Mouse (Mus musculus) spleen, adult 2 months (tissue): Measurements from ENCODE around the gene Il27. TPM values are rescaled to one million over a fixed set of nuclear protein-coding genes. Genes with fewer than 3 reads are reported as not detected.
"Not testable (repeated sequence)": the region's sequence is repeated elsewhere in the genome, so short reads cannot be mapped to it uniquely, and the experiment has no call there.

ENCODE experiments used
- DNase-seq, 2 experiments: peaks; one replicate each; pipeline versions ENCODE4 v3.0.0 to v3.0.0-alpha.2; 2012 to 2021; ENCODE audit warnings: low spot score in 2 of 2, low read depth in 1 of 2
- H3K27ac ChIP-seq: fragments of 200-500 bp; 2 replicates; pipeline ENCODE4 v1.5.1; 2012; ENCODE audit warnings: low read length, inconsistent platforms; ENCODE audit not compliant: insufficient read depth
- H3K27me3 ChIP-seq: fragments of 200-500 bp; 2 replicates; pipeline ENCODE4 v1.6.1; 2012; ENCODE audit warnings: mild to moderate bottlenecking, moderate library complexity, low read length, inconsistent platforms; ENCODE audit not compliant: control insufficient read depth, insufficient read depth
- H3K36me3 ChIP-seq: fragments of 200-500 bp; 2 replicates; pipeline ENCODE4 v1.6.1; 2012; ENCODE audit warnings: mild to moderate bottlenecking, low read length, inconsistent platforms; ENCODE audit not compliant: control insufficient read depth, insufficient read depth
- H3K4me1 ChIP-seq: fragments of 200-500 bp; 2 replicates; pipeline ENCODE4 v1.6.1; 2011; ENCODE audit warnings: inconsistent platforms; ENCODE audit not compliant: control insufficient read depth, insufficient read depth, insufficient read length
- H3K4me3 ChIP-seq: fragments of 200-500 bp; 2 replicates; pipeline ENCODE4 v1.5.1; 2011; ENCODE audit warnings: mild to moderate bottlenecking, inconsistent platforms; ENCODE audit not compliant: insufficient read depth, insufficient read length; ENCODE audit errors: extremely low read depth
- CTCF ChIP-seq: fragments of 200-500 bp; IDR thresholded peaks from 2 replicates; pipeline ENCODE4 v1.5.1; 2011; ENCODE audit warnings: mild to moderate bottlenecking, inconsistent platforms; ENCODE audit not compliant: insufficient read depth, insufficient read length, insufficient replicate concordance; ENCODE audit errors: extremely low read depth
- POLR2A ChIP-seq: fragments of 200-500 bp; IDR thresholded peaks from 2 replicates; pipeline ENCODE4 v1.6.1; 2011; ENCODE audit warnings: low read depth, low read length, inconsistent platforms
- WGBS: fragments of 180-500 bp; shearing (Covaris S2); methylation state at CpG from one replicate; pipeline ENCODE4 v1.1.7; 2018; 5-methylcytosine and 5-hydroxymethylcytosine counted together
- polyA plus RNA-seq: library from polyadenylated mRNA; depleted of rRNA; stranded (reverse); fragments of >200 nt; gene quantifications from 2 replicates; pipeline ENCODE4 v1.2.3, GENCODE M21; 2012; rRNA removed

Il27 gene
- 0.79 and 1.5 TPM in 2 replicates for polyA plus RNA-seq

DNA sequence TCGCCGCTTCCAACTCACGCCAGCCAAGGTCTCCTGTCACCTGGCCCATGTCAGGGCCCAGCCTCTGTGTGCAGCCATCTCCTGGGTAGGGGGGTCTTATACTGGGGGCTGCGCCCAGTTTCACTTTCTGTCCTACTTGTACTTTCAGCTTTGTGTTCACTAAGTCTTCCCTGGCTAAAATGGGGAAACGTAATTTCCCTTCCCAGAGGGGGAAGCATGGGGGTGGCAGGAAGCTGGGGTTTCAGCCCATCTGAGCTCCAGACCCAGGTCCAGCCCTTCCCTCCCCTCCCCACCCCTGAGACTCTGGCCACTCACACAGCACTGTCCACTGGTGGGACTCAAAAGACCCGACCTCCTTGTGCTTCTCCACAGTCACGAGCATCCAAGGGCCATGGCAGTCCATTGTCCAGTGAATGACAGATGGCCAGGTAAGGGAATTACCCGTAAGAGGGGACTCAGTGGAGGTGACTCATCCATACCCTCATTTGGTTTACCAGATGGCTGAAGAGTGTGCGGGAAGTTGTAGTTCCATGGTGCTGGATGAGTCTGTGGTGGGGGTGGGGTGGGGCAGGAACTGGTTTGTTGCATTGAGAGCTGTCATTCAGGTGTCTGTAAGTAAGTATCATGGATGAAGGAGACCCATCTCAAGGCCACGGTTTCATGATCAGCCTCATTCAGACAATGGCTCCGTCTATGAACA is at the start of gene Il27:
Gene Il27, minus strand, starts transcription at position 80 of the 700 bp plus-strand sequence.
- DNase-seq = no peak
- H3K27ac ChIP-seq = no peak within 1 kb of the TSS
- H3K36me3 ChIP-seq = no peaks in the 10 kb centered on the region
- TF ChIP-seq CTCF (no peak), POLR2A (no peak)
- WGBS = 62% methylated on average over 11 of the region's 11 CpGs
- H3K27me3 ChIP-seq = no peaks in the 10 kb centered on the region
- H3K4me3 ChIP-seq = no peak within 1 kb of the TSS; the same call in 1 of the 2 replicates
- H3K4me1 ChIP-seq = no peaks in the 10 kb centered on the region

DNA sequence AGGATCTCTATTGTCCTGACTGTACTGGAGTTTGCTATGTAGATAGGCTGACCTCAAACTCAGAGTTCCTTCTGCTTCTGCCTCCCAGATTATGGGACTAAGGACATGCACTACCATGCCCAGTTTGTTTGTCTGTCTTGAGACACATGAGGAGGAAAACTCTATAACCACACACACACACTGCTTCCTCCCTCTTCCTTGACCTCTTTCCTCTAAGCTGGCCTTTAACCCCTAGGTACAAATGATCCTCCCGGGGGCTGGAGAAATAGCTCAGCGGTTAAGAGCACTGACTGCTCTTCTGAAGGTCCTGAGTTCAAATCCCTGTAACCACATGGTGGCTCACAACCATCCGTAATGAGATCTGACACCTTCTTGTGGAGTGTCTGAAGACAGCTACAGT is 49.6 kb upstream of the Il27 start:
- H3K4me1 ChIP-seq = no peaks in the 10 kb centered on the region; the same call in 1 of the 2 replicates

DNA sequence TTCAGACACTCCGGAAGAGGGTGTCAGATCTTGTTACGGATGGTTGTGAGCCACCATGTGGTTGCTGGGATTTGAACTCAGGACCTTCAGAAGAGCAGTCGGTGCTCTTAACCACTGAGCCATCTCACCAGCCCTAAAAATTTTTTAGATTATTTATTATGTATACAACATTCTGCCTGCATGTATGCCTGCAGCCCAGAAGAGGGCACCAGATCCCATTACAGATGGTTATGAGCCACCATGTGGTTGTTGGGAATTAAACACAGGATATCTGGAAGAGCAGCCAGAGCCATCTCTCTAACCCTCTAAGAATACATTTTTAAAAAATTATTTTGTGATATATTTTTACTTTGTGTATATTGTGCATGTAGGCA is 48.5 kb upstream of the Il27 start:
- 8% methylated on average over 3 of the region's 3 CpGs for WGBS
- not testable (repeated sequence) for H3K27me3 ChIP-seq, H3K4me1 ChIP-seq, H3K4me3 ChIP-seq, H3K27ac ChIP-seq, H3K36me3 ChIP-seq
- DNase-seq = peak; percentile 10 to 14

More for the DNA sequence above, 49.6 kb upstream of the Il27 start:
- TF ChIP-seq CTCF = no peak
- TF ChIP-seq POLR2A = no peak
- Histone ChIP-seq H3K36me3 (no peaks in the 10 kb centered on the region), H3K27me3 (no peaks in the 10 kb centered on the region), H3K4me3 (no peak overlapping the region), H3K27ac (no peak overlapping the region)
- DNase-seq = no peak
- WGBS = 71% methylated on average over 3 of the region's 3 CpGs

DNA sequence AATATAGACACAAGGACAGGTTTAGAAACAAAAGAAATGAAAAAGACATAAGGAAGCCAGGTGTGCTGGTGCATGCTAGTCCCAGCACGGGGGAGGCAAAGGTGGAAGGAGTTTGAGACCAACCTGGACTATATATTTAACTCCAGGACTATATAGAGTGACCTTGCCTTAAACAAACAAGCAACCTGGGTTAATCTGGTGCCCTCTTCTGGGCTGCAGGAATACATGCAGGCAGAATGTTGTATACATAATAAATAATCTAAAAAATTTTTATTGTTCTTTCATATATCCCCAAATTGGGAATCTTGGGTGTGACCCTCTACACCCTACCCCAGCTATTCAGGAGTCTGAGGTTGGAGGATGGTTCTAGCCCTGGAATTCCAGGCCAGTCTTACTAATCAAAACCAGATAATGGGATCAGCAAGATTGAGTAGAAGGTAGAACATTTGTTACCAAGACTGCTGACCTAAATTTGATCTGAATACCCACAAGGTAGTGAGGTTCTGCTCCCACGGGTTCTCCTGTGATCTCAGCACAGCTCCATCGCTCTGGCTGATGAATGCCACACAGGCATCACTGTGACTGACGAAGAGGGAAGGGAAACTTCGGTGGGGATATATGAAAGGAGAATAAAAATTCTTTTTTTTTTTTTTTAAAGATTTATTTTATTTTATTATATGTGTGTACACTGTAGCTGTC is 48.0 kb upstream of the Il27 start:
- H3K4me3 ChIP-seq = no peak overlapping the region
- no peak overlapping the region for H3K27ac ChIP-seq
- no peaks in the 10 kb centered on the region for H3K4me1 ChIP-seq
- no peaks in the 10 kb centered on the region for H3K27me3 ChIP-seq
- no peak for TF ChIP-seq POLR2A
- no peak for TF ChIP-seq CTCF
- WGBS = 57% methylated on average over 5 of the region's 5 CpGs
- no peak for DNase-seq
- no peaks in the 10 kb centered on the region for H3K36me3 ChIP-seq

DNA sequence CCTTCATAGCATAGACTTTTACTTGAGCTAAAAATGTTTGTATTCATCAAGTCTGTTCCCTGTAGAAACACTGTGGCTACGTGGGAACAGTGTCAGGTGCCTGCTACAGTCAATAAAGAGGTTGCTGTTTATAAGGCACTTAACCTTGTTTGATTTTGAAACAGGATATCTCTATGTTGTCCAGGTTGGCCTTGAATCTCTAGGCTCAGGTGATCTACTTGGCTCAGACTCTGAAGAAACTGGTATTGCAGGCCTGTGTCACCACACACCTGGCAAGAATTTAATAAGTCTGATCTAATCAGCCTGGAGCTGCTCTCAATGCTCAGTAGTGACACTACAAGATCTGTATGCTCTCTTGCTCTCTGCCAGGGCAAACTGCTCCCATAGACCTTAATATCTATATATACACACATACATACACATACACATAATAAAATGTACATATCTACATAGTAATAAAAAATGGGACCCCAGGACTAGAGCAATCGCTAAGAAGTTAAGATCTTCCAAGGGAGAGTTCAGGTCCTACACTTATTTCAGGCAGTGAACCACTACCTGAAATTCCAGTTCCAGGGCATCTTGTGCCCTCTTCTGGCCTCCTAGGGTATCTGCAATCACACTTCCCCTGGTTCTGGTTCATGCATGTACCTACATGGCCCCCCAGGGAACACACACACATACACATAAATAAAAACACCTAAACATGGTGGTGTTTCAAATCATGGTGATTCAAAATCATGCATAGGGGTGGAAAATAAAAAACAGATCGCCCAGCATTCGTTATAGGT is 42.2 kb upstream of the Il27 start:
- Histone ChIP-seq H3K27ac (no peak overlapping the region), H3K27me3 (no peaks in the 10 kb centered on the region), H3K36me3 (no peaks in the 10 kb centered on the region), H3K4me3 (no peak overlapping the region), H3K4me1 (no peaks in the 10 kb centered on the region)
- peak; percentile 26 to 41 for DNase-seq
- WGBS = 17% methylated on average over 4 of the region's 4 CpGs
- TF ChIP-seq POLR2A (no peak), CTCF (peak; percentile 54; the same call in 1 of the 2 replicates)

DNA sequence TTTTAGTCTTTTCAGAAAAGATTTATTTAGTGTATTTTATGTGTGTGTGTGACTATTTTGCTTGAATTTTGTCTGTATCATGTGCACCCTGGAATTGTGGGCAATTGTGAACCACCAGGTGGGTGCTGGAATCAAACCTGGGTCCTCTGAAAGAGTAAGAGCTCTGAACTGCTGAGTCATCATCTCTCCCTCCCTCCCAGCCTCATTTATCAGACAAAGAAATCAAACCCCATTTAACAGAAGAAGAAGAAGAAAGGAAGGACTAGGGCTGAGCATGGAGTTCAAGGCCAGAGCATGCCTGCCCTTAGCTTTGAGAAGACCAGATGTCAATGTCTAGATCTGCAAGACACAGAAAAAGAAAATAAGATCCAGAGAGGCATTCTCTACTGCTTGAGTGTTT is 40.6 kb upstream of the Il27 start:
- H3K27me3 ChIP-seq = no peaks in the 10 kb centered on the region
- no peaks in the 10 kb centered on the region for H3K4me1 ChIP-seq
- DNase-seq = no peak
- no peaks in the 10 kb centered on the region for H3K36me3 ChIP-seq
- H3K4me3 ChIP-seq = no peak overlapping the region
- no peak overlapping the region for H3K27ac ChIP-seq
- no peak for TF ChIP-seq POLR2A
- no peak for TF ChIP-seq CTCF

DNA sequence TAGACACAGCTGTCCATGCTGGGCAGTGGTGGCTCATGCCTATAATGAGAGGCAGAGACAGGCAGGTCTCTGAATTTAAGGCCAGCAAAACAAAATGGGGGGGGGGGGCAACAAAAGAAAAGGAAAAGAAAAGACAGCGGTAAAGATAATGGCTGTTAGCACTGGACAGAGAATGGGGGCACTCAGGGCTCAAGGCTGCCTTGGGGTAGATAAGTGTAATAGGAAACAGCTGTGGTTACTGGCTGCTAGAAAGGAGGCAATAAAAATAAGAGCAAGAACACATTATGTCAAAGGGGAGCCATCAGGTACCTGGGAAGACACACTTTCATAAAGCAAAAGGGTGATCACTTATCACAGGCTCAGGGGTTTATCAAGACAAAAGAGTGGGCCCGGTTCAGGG is 37.7 kb upstream of the Il27 start:
- H3K36me3 ChIP-seq = no peaks in the 10 kb centered on the region
- 62% methylated on average over 2 of the region's 2 CpGs for WGBS
- H3K4me1 ChIP-seq = no peaks in the 10 kb centered on the region
- TF ChIP-seq CTCF = no peak
- TF ChIP-seq POLR2A = no peak
- DNase-seq = no peak
- H3K27me3 ChIP-seq = no peaks in the 10 kb centered on the region
- no peak overlapping the region for H3K27ac ChIP-seq
- H3K4me3 ChIP-seq = no peak overlapping the region
